Mouse (Mus musculus): ENCODE data around the gene Mras. TPM values are rescaled to one million over a fixed set of nuclear protein-coding genes. Genes with fewer than 3 reads are reported as not detected.

Mras gene
- under 1 TPM; 0.35 to 0.44 TPM for total RNA-seq (2023)

DNA sequence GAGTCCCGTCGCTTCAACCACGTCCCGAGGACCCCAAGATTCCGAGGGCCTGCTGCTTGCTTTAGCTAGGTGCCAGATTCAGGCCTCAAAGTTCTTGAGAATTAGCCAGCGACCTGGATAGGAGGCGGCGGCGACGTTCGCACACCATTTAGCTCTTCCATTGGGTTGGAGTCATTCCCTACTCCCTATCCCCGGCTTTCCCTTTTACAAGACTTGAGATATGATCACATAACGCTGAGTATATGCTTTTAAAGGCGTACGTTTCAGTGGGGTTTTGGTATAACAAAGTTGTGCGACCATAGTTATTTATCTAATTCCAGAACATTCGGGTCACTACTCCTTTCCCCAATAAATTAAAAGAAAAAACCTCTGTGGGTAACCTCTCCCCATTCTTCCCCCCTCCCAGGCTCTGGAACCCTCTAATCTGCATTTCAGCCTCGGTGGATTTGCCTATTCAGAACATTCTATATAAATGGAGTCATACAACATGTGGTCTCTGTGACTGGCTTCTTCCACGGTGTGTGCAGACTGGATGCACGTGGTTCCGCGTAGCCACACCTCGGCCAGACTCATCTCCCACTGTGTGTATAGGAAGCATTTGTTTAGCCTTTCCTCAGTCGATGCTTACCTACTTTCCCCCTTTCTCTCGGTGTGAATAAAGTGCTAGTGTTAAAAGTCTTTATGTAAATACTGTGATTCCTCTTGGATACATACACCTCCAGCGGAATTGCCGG is at the start of gene Mras:
Gene Mras (minus strand): TSS at position 351 of the 734 bp plus-strand sequence.

DNA sequence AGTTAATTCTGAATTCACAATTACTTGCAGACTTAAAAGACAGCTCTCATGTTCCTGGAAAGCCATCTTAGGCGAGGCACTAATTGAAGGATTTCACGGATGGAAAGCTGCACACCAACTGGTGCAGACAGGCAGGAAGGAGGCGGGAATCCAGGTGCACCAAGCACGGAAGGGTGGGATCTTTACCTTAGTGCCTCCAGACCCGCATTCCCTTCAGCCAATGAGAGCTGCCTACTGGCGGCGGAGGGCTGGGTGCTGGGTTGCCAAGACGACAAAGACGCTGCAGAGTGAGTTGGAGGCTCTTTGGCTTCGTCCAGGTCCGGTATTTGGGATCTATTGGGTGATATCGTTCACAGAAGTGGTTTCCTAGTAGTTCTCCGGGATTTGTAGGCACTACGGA is 14.0 kb upstream of the Mras start, which contains the start of gene Nme9:
Gene Nme9 (plus strand): TSS at position 315 of the 400 bp plus-strand sequence.

DNA sequence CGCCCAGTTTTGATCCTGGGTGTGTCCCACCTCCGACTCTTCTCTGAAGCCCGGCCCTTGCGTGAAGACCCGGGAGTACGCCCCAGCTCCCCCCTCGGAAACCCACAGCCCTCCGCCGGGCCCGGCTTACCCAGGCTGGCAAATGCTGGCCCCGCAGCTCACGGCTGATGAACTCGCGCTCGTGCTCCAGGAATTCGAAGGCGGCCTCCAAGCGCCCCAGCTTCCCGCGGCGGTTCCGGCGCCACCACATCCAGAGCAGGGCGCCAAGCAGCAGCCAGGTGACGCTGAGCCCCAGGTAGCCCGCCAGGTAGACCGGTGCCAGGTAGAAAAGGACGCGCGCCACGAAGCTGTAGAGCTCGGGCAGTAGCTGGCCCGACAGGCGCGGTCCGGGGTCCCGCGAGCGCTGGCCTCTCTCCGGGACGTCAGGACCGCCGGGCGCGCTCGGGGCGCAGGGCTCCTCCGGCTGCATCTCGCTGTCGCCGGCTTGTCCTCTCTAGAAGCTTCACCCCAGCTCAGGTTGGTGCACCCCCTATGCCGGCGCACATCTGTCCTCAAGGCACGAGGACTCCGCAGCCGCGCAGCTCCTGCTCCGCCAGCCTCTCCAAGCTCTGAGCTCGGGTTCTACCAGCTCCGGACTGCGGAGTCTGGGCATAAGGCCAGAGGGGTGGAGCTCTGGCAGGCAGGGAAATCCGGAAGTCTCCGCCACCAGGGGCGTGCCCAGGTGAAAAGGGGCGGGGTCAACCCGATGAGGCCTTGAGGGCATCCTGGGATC is 79.1 kb downstream of the Mras start, which contains the start of gene Esyt3:
Gene Esyt3 (minus strand): TSS at position 637 of the 772 bp plus-strand sequence.

Other genes starting within 250 kb of the Mras start
- gene Faiml, start 200.1 kb downstream of the Mras start, total RNA-seq (2023) = not detected
- gene Cep70, start 194.0 kb downstream of the Mras start, total RNA-seq (2023) = 10 to 100 TPM; 10.1 to 12.5 TPM
- gene Esyt3, start 78.8 kb downstream of the Mras start, total RNA-seq (2023) = not detected
- gene Nme9, start 14.1 kb upstream of the Mras start, total RNA-seq (2023) = not detected
- 10 to 100 TPM; 23.0 to 24.4 TPM for gene Armc8, start 131.5 kb upstream of the Mras start, total RNA-seq (2023)
- 10 to 100 TPM; 12.4 to 15.9 TPM for gene Dbr1, start 138.4 kb upstream of the Mras start, total RNA-seq (2023)
- gene A4gnt, start 175.1 kb upstream of the Mras start, total RNA-seq (2023) = not detected
- gene Dzip1l, start 192.1 kb upstream of the Mras start, total RNA-seq (2023) = not detected